Mouse (Mus musculus) central nervous system, embryonic 18 days (tissue): Measurements from ENCODE around the gene Zmat5. TPM values are rescaled to one million over a fixed set of nuclear protein-coding genes. Genes with fewer than 3 reads are reported as not detected.

ENCODE experiments used
- polyA plus RNA-seq: library from polyadenylated mRNA; depleted of rRNA; stranded (reverse); fragments of >200 nt; gene quantifications from 2 replicates; pipeline ENCODE4 v1.2.3, GENCODE M21; 2012; rRNA removed

Zmat5 gene
- polyA plus RNA-seq, result 46.8 and 52.4 TPM in 2 replicates

GRCm38 (mm10) chr11:4704072-4704964, at the start of gene Zmat5, which contains the start of gene Uqcr10:
Gene Zmat5 (plus strand): TSS chr11:4704678.
Gene Uqcr10 (minus strand): TSS chr11:4704342.

GRCm38 (mm10) chr11:4746733-4747132, 42.3 kb downstream of the Zmat5 start, which contains the start of gene Cabp7:
Gene Cabp7 (minus strand): TSS chr11:4746778.

Other genes with a start within 250 kb of the Zmat5 start
- 36.0 and 39.5 TPM in 2 replicates for gene Mtmr3, start 109.8 kb upstream of the Zmat5 start, polyA plus RNA-seq
- not detected in 2 replicates for gene Gm11032, start 84.6 kb upstream of the Zmat5 start, polyA plus RNA-seq
- gene Ascc2, start 66.9 kb upstream of the Zmat5 start, polyA plus RNA-seq, result 27.3 and 27.8 TPM in 2 replicates
- 783 and 918 TPM in 2 replicates for gene Uqcr10, start 336 bp upstream of the Zmat5 start, polyA plus RNA-seq
- gene Cabp7, start 42.1 kb downstream of the Zmat5 start, polyA plus RNA-seq, result 4.7 and 5.8 TPM in 2 replicates
- gene Nf2, start 144.9 kb downstream of the Zmat5 start, polyA plus RNA-seq, result 82.1 and 82.3 TPM in 2 replicates
- gene Nipsnap1, start 169.3 kb downstream of the Zmat5 start, polyA plus RNA-seq, result 106 and 108 TPM in 2 replicates
- 80.4 and 81.4 TPM in 2 replicates for gene Thoc5, start 190.6 kb downstream of the Zmat5 start, polyA plus RNA-seq
- 4.7 and 10.6 TPM in 2 replicates for gene Nefh, start 243.4 kb downstream of the Zmat5 start, polyA plus RNA-seq